Mouse (Mus musculus) kidney, embryonic 16.5 days (tissue): ENCODE data around the gene Efnb3. TPM values are rescaled to one million over a fixed set of nuclear protein-coding genes. Genes with fewer than 3 reads are reported as not detected.

ENCODE experiments used
- ATAC-seq: fragments of 200-750 bp; cut with Nextera tagmentation; 2 replicates; pipeline ENCODE4 v1.8.0; 2017; ENCODE audit warnings: moderate TSS enrichment; ENCODE audit not compliant: low FRiP score, low TSS enrichment
- H3K27ac ChIP-seq: fragments of 300-500 bp; sonication (generic); 2 replicates; pipeline ENCODE4 v1.5.1; 2014; ENCODE audit warnings: low read length
- H3K27me3 ChIP-seq: fragments of 300-500 bp; sonication (generic); 2 replicates; pipeline ENCODE4 v1.6.1; 2014; ENCODE audit warnings: low read length, control low read depth, mixed read lengths; ENCODE audit not compliant: insufficient read depth
- H3K36me3 ChIP-seq: fragments of 300-500 bp; sonication (generic); 2 replicates; pipeline ENCODE4 v1.6.1; 2014; ENCODE audit warnings: low read length, control low read depth, mixed read lengths; ENCODE audit not compliant: insufficient read depth
- H3K4me1 ChIP-seq: fragments of 300-500 bp; sonication (generic); 2 replicates; pipeline ENCODE4 v1.6.1; 2014; ENCODE audit warnings: low read length, control low read depth, mixed read lengths; ENCODE audit not compliant: insufficient read depth
- H3K4me2 ChIP-seq: fragments of 300-500 bp; sonication (generic); replicated peaks from 2 replicates; pipeline ENCODE4 v1.6.1; 2014; ENCODE audit warnings: low read depth, low read length
- H3K4me3 ChIP-seq: fragments of 300-500 bp; sonication (generic); 2 replicates; pipeline ENCODE4 v1.5.1; 2014; ENCODE audit warnings: mild to moderate bottlenecking, low read length
- H3K9ac ChIP-seq: fragments of 300-500 bp; sonication (generic); replicated peaks from 2 replicates; pipeline ENCODE4 v1.6.1; 2014; ENCODE audit warnings: low read length
- H3K9me3 ChIP-seq: fragments of 300-500 bp; sonication (generic); 2 replicates; pipeline ENCODE4 v1.6.1; 2016; ENCODE audit warnings: low read length, control low read depth
- WGBS: fragments of 180-500 bp; shearing (Covaris S2); extraction: QIAGEN DNeasy Blood & Tissue Kit; methylation state at CpG from one replicate; pipeline ENCODE4 v1.1.7; 2014; 5-methylcytosine and 5-hydroxymethylcytosine counted together
- polyA plus RNA-seq: library from polyadenylated mRNA; unstranded; fragments of >200 nt; fragmentation: Nextera tagmentation; extraction: Ambion mirVana; gene quantifications from 2 replicates; pipeline ENCODE4 v1.2.1, GENCODE M21; 2015

Efnb3 gene
- polyA plus RNA-seq, 1 experiment from 2014 or later: 12.6 TPM

DNA sequence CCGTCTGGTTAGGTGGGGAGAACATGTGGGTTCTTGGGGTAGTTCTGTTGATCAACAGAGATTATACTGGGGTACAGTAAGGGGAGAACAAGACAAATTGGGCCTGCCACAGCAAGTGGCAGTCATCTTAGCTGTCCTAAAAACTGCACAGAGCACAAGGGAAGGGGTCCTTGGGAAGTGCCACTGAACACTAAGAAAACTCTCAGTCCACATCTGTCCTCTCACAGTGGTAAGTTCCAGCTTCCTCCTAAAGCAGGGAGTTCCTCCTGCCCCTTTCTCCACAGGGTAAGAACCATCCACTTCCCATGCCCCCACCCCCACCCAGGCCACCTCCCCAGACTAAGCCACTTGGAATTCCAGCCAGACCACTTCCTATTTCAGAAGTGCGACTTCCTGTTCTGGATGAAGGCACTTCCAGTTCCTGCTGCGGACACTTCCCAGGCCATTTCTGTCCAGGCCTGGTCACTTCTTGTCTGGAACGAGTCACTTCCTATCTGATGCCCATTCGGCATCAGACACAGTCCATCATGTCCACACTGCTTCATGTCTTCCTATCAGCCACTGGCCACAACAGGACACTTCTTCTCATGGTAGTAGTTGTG, 5.4 kb downstream of the Efnb3 start:
- 80% methylated on average over 5 of the region's 5 CpGs for WGBS
- Histone ChIP-seq H3K9me3 (no peaks in the 10 kb centered on the region), H3K4me1 (peaks cover 15% of the 10 kb centered on the region), H3K9ac (no peak overlapping the region), H3K4me3 (no peak overlapping the region), H3K27me3 (no peaks in the 10 kb centered on the region), H3K27ac (no peak overlapping the region), H3K36me3 (no peaks in the 10 kb centered on the region), H3K4me2 (no peak overlapping the region)
- ATAC-seq: no peak

- H3K4me2 ChIP-seq: no peak overlapping the region
- peaks cover 9% of the 10 kb centered on the region; the same call in 1 of the 2 replicates for H3K4me1 ChIP-seq
- ATAC-seq: no peak
- no peaks in the 10 kb centered on the region for H3K9me3 ChIP-seq
- WGBS: 16% methylated on average over 2 of the region's 2 CpGs
- H3K36me3 ChIP-seq: no peaks in the 10 kb centered on the region
- no peak overlapping the region for H3K4me3 ChIP-seq
- H3K9ac ChIP-seq: no peak overlapping the region
- no peaks in the 10 kb centered on the region for H3K27me3 ChIP-seq
- H3K27ac ChIP-seq: no peak overlapping the region
Measured at GRCm38 (mm10) chr11:69553341-69553721, 6.7 kb downstream of the Efnb3 start.

DNA sequence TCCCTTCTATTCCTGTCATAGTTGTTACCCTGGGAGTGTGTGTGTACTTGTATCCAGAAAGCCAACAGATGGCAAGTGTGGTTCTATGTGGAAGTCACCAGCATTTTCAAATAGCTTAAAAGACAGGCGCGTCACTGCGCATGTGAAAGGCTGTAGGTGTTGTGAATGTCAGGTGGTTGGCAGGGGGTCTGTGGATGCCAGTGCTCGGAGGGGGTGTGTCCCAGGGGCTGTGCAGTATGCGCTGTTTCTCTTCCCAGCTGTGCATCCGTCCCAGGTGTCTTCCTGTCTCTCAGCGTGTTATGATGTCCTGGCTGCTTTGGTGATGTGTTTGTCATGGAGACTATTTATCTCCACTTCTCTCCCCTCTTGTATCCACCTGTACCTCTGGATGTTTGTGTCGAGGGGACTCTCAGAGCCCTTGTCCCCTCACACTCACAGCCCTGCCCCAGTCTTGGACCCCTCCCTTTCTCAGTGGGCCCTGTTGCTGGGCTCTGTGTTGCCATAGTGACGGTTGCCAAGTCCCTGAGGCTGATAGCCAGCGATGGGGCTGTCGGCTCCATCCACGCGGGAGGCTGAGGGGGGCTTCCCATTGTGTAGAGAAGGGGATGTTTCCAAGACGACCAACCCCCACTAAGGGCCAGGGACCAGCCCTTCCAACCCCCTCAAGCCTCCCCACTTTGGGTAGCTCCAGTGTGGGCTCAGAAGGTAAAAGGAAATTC, 7.2 kb downstream of the Efnb3 start:
- H3K4me3 ChIP-seq: no peak overlapping the region
- H3K4me2 ChIP-seq: no peak overlapping the region
- H3K9ac ChIP-seq: no peak overlapping the region
- H3K27me3 ChIP-seq: 0 out of 2 replicates have a peak, but pooled peaks cover 3% of the 10 kb centered on the region
- ATAC-seq: no peak
- peaks cover 9% of the 10 kb centered on the region; the same call in 1 of the 2 replicates for H3K4me1 ChIP-seq
- no peaks in the 10 kb centered on the region for H3K36me3 ChIP-seq
- H3K27ac ChIP-seq: no peak overlapping the region
- no peaks in the 10 kb centered on the region for H3K9me3 ChIP-seq
- WGBS: 29% methylated on average over 14 of the region's 14 CpGs

DNA sequence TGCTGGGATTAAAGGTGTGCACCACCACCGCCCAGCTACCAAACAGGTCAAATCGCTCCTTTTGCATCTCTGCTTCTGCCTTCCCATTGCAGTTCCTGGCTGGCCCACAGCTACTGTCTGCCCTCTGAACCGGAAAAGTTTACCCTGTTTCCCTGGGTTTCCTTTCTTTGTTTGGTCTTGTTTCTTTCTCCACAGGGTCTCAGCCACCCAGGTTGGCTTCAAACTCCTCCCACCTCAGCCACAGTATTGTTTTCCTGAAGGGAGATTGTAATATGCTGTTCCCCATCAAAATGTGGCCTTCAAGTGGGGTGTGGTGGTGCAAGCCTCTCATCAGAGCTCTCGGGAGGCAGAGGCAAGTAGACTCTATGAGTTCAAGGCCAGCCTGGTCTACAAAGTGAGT, 8.7 kb downstream of the Efnb3 start:
- Histone ChIP-seq H3K4me1 (peaks cover 18% of the 10 kb centered on the region), H3K27ac (no peak overlapping the region), H3K27me3 (0 out of 2 replicates have a peak, but pooled peaks cover 3% of the 10 kb centered on the region), H3K9ac (no peak overlapping the region), H3K4me2 (no peak overlapping the region), H3K9me3 (no peaks in the 10 kb centered on the region), H3K4me3 (no peak overlapping the region), H3K36me3 (no peaks in the 10 kb centered on the region)
- ATAC-seq: no peak
- 73% methylated on average over 4 of the region's 4 CpGs for WGBS

DNA sequence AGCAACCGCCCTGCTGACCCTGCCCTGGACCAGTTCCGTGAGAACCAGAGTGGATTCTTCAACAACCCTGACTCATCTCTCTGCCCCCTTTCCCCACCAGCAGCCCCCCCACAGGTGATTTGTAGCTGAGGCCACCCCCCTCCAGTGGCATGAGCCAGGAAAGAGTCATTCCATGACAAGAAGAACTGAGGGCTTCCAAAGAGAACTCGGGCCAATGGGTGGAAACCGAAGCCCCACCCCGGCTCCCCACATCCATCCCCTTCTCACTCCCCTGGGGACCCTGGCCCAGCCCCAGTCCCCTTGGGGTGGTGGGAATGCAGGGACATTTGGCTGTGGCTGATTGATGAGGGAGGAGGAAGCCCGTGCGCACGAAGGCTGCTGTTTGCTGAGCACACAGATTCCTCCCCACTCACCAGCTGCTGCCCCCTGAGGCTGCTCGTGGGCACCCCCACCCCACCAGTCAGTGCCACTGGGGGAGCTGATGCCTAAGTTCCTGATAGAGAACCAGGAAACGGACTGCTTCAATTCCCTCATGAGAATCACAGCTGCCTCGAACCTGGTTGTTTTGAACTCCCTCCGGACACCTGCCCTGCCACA, 10.8 kb downstream of the Efnb3 start, which contains the start of gene Dnah2:
Dnah2 (minus strand) TSS at position 51 of the 597 bp plus-strand sequence.
- H3K9ac ChIP-seq: no peak within 1 kb of the TSS; the same call in 1 of the 2 replicates

GRCm38 (mm10) chr11:69547071-69547470, 12.9 kb downstream of the Efnb3 start:
- 2% methylated on average over 15 of the region's 15 CpGs for WGBS
- Histone ChIP-seq H3K4me3 (peak overlapping the region; percentile 60), H3K9me3 (no peaks in the 10 kb centered on the region), H3K4me2 (peak overlapping the region; percentile 80), H3K4me1 (peaks cover 24% of the 10 kb centered on the region), H3K27me3 (0 out of 2 replicates have a peak, but pooled peaks cover 3% of the 10 kb centered on the region), H3K36me3 (no peaks in the 10 kb centered on the region), H3K27ac (peak overlapping the region; percentile 69), H3K9ac (peak overlapping the region; percentile 74)
- ATAC-seq: no peak

More for the DNA sequence above, 10.8 kb downstream of the Efnb3 start, which contains the start of gene Dnah2:
- ATAC-seq: no peak
- no peak within 1 kb of the TSS for H3K4me2 ChIP-seq
- H3K27me3 ChIP-seq: 0 out of 2 replicates have a peak, but pooled peaks cover 3% of the 10 kb centered on the region
- no peaks in the 10 kb centered on the region for H3K9me3 ChIP-seq
- no peak within 1 kb of the TSS for H3K4me3 ChIP-seq
- no peaks in the 10 kb centered on the region for H3K36me3 ChIP-seq
- peaks cover 24% of the 10 kb centered on the region for H3K4me1 ChIP-seq
- H3K27ac ChIP-seq: no peak within 1 kb of the TSS
- WGBS: 36% methylated on average over 12 of the region's 12 CpGs

GRCm38 (mm10) chr11:69546423-69547053, 13.5 kb downstream of the Efnb3 start:
- Histone ChIP-seq H3K4me2 (peak overlapping the region; percentile 80), H3K27ac (peak overlapping the region; percentile 69), H3K4me3 (peak overlapping the region; percentile 60), H3K36me3 (no peaks in the 10 kb centered on the region), H3K9ac (peak overlapping the region; percentile 74), H3K27me3 (0 out of 2 replicates have a peak, but pooled peaks cover 3% of the 10 kb centered on the region), H3K4me1 (peaks cover 24% of the 10 kb centered on the region), H3K9me3 (no peaks in the 10 kb centered on the region)
- ATAC-seq: peak; percentile 76
- WGBS: under 1% methylated on average over 44 of the region's 44 CpGs

DNA sequence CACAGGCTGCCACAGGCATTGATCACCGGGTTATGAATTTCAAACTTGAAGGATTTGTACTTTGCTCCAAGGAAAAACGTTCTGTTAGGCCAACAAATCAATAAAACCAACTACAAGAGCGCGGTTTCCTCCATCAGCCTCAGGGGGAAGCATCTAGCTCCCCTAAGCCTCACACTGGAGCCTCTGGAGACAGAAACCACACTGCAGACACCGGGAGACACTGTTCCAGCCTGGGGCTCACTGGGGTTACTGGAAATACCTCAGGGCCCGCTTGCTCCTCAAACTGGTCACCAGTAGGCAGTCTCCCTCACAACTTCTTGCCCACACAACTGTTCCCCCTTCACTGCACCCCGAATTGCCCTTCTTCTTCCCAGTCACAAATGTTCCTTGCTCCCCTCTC, 14.0 kb downstream of the Efnb3 start:
- peaks cover 24% of the 10 kb centered on the region for H3K4me1 ChIP-seq
- no peaks in the 10 kb centered on the region for H3K9me3 ChIP-seq
- H3K4me2 ChIP-seq: peak overlapping the region; percentile 80
- peak overlapping the region; percentile 74 for H3K9ac ChIP-seq
- H3K4me3 ChIP-seq: peak overlapping the region; percentile 60
- no peak for ATAC-seq
- WGBS: 16% methylated on average over 7 of the region's 7 CpGs
- H3K27me3 ChIP-seq: 0 out of 2 replicates have a peak, but pooled peaks cover 3% of the 10 kb centered on the region
- peak overlapping the region; percentile 69 for H3K27ac ChIP-seq
- H3K36me3 ChIP-seq: no peaks in the 10 kb centered on the region

DNA sequence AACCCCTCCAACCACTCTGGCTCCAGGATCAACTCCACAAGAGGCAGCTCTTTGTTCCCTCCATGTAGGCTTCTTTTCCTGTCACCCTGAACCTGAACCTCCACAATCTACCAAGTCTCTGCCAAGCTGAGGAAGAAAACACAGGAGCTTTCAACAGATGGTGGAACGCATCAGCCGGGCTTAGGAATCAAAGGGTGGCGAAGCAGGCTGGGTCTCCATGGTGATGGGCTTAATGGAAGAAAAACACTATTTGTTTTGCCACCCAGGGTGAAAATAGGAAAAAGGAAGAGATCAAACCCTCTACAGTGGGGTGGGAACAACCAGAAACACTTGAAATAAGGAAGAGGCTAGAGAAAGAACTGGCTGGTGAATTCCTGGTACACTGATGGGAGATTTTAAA, 16.4 kb downstream of the Efnb3 start:
- no peaks in the 10 kb centered on the region for H3K9me3 ChIP-seq
- no peak overlapping the region for H3K9ac ChIP-seq
- H3K4me1 ChIP-seq: peaks cover 15% of the 10 kb centered on the region
- 0 out of 2 replicates have a peak, but pooled peaks cover 3% of the 10 kb centered on the region for H3K27me3 ChIP-seq
- no peak overlapping the region for H3K4me2 ChIP-seq
- H3K4me3 ChIP-seq: no peak overlapping the region
- no peaks in the 10 kb centered on the region for H3K36me3 ChIP-seq
- no peak for ATAC-seq
- 45% methylated on average over 3 of the region's 3 CpGs for WGBS
- no peak overlapping the region for H3K27ac ChIP-seq
